ENCODE assay signal across 10 mouse cellular contexts in the genomic region with DNA sequence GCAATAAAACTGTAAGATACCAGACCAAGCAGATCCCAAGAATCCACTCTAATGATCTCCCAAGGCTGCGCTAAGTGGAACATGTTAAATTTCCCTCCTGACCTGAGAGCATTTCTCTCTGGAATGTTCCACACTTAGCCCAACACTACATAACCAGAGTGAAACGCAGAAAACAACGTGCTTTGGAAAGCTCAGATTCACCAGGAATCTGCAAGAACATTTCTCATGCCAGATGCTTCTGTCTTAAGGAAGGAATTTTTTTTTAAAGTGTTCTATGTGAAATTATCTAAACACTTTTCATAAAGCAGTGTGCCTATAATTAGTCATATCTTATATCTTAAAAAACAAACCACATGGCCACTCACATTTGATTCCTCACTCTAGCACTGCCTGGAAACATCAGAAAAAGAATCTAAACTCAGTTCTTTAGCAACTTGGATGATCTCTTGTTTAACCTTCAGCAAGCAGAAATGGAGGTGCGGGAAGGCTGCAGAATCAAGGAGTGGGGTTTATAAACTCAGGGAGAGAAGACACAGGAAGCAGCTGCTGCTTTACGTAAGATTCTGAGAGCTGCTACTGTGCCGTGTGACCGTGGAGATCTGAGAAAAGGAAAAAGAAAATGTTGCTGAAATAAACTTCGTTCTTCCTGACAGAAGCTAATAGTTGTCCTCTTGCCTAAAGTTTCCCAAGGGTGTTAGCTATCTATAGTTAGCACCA. TPM values are rescaled to one million over a fixed set of nuclear protein-coding genes. Genes with fewer than 3 reads are reported as not detected.
DNase-seq lines count a peak whose midpoint lies in the region; ATAC-seq and TF ChIP-seq lines count a peak whose summit lies in the region.
"Had no signal": no experiment of that assay in that cellular context is flagged by ENCODE, and none has a peak within 500 bp of the region (broad histone marks: within the 10 kb centered on the region; RNA-seq: fewer than 3 reads in every experiment).

No protein-coding gene starts in this region.

- H3K4me2 ChIP-seq in intestine, embryonic 14.5 days (ENCODE audit: low read length): no peak overlapping the region
- H3K4me2 ChIP-seq in intestine, postnatal 0 days (replicated peaks; ENCODE audit: low read depth): no peak overlapping the region
- H3K4me2 ChIP-seq in lung, embryonic 16.5 days (ENCODE audit: low read depth, low read length): no peak overlapping the region

- ATAC-seq in intestine, embryonic 14.5 days (replicated peaks; ENCODE audit: low FRiP score, low TSS enrichment, low read depth): no peak
- no peak for ATAC-seq in intestine, postnatal 0 days
- 0 out of 2 replicates have a peak, but pooled peaks have one; percentile 27 for ATAC-seq in lung, embryonic 16.5 days (ENCODE audit: low read depth)
- 0 out of 2 replicates have a peak, but pooled peaks have one; percentile 40 for ATAC-seq in granulocyte monocyte progenitor cell, adult 5-6 weeks (replicated peaks; ENCODE audit: poor library complexity, severe bottlenecking)

- peak overlapping the region; percentile 76 for H3K27ac ChIP-seq in intestine, embryonic 14.5 days (ENCODE audit: low read depth)
- no peak overlapping the region for H3K27ac ChIP-seq in intestine, postnatal 0 days (ENCODE audit: low read depth, low read length)
- H3K27ac ChIP-seq in lung, embryonic 16.5 days (ENCODE audit: low read length): peak overlapping the region; percentile 84

- no peaks in the 10 kb centered on the region for H3K36me3 ChIP-seq in intestine, embryonic 14.5 days (ENCODE audit: control insufficient read depth, insufficient read depth, low read length)
- no peaks in the 10 kb centered on the region for H3K36me3 ChIP-seq in intestine, postnatal 0 days (ENCODE audit: control insufficient read depth, insufficient read depth)
- H3K36me3 ChIP-seq in lung, embryonic 16.5 days (ENCODE audit: control insufficient read depth, insufficient read depth, low read length): no peaks in the 10 kb centered on the region

- WGBS in intestine, embryonic 14.5 days: 38% methylated on average over 8 of the region's 8 CpGs
- 55% methylated on average over 8 of the region's 8 CpGs for WGBS in intestine, postnatal 0 days
- 37% methylated on average over 8 of the region's 8 CpGs for WGBS in lung, embryonic 16.5 days

- DNase-seq in intestine, embryonic 14.5 days (ENCODE audit: low spot score): no peak
- DNase-seq in lung, postnatal 14 days: no peak
- DNase-seq in right cerebral cortex, postnatal 25 days: peak; percentile 53
- DNase-seq in embryo, embryonic 9.5 days (ENCODE audit: extremely low spot score): no peak
- DNase-seq: cerebellum, postnatal 10 days; gastrocnemius, postnatal 10 days; lung, postnatal 10 days had no signal

- no peak overlapping the region for H3K4me3 ChIP-seq in intestine, embryonic 14.5 days (ENCODE audit: low read depth, low read length)
- no peak overlapping the region for H3K4me3 ChIP-seq in intestine, postnatal 0 days (ENCODE audit: low read depth, low read length)
- no peak overlapping the region for H3K4me3 ChIP-seq in lung, embryonic 16.5 days (ENCODE audit: low read length)

- no peak for TF ChIP-seq CTCF in intestine, postnatal 0 days (IDR thresholded peaks at IDR 0.05; ENCODE audit: low read depth)

- H3K4me1 ChIP-seq in intestine, embryonic 14.5 days (replicated peaks; ENCODE audit: control insufficient read depth, insufficient read depth, low read length): peaks cover 11% of the 10 kb centered on the region
- H3K4me1 ChIP-seq in intestine, postnatal 0 days (replicated peaks; ENCODE audit: control insufficient read depth, insufficient read depth, low read length): 0 out of 2 replicates have a peak, but pooled peaks cover 4% of the 10 kb centered on the region
- peaks cover 5% of the 10 kb centered on the region for H3K4me1 ChIP-seq in lung, embryonic 16.5 days (replicated peaks; ENCODE audit: control insufficient read depth, insufficient read depth, low read length)

- H3K27me3 ChIP-seq in intestine, embryonic 14.5 days (replicated peaks; ENCODE audit: control insufficient read depth, insufficient read depth, low read length): no peaks in the 10 kb centered on the region
- H3K27me3 ChIP-seq in intestine, postnatal 0 days (replicated peaks; ENCODE audit: control insufficient read depth, insufficient read depth, low read length): no peaks in the 10 kb centered on the region
- no peaks in the 10 kb centered on the region for H3K27me3 ChIP-seq in lung, embryonic 16.5 days (ENCODE audit: control insufficient read depth, insufficient read depth, low read depth, low read length)

- no peak overlapping the region for H3K9ac ChIP-seq in intestine, embryonic 14.5 days (ENCODE audit: low read length)
- no peak overlapping the region for H3K9ac ChIP-seq in intestine, postnatal 0 days (ENCODE audit: low read depth, low read length)
- H3K9ac ChIP-seq in lung, embryonic 16.5 days (ENCODE audit: low read length): no peak overlapping the region

- H3K9me3 ChIP-seq in intestine, embryonic 14.5 days (ENCODE audit: control insufficient read depth, low read length): 0 out of 2 replicates have a peak, but pooled peaks cover 2% of the 10 kb centered on the region
- no peaks in the 10 kb centered on the region for H3K9me3 ChIP-seq in intestine, postnatal 0 days (ENCODE audit: control insufficient read depth)
- no peaks in the 10 kb centered on the region; the same call in 1 of the 2 replicates for H3K9me3 ChIP-seq in lung, embryonic 16.5 days (ENCODE audit: control insufficient read depth, low read length)

RNA-seq across cellular contexts. Expression of a gene that starts 44.0 kb away (rescaled TPM):
- 233 and 267 TPM in 2 replicates for polyA plus RNA-seq in intestine, embryonic 14.5 days (2014; fragmentation: Nextera tagmentation; extraction: Ambion mirVana)
- polyA plus RNA-seq in intestine, postnatal 0 days (2015; fragmentation: Nextera tagmentation; extraction: Ambion mirVana): 147 and 151 TPM in 2 replicates
- polyA plus RNA-seq in lung, embryonic 16.5 days (2015; fragmentation: Nextera tagmentation; extraction: Ambion mirVana): 302 and 327 TPM in 2 replicates
- total RNA-seq in granulocyte monocyte progenitor cell, adult 5-6 weeks (2014; fragmentation: Nextera tagmentation): 128 and 131 TPM in 2 replicates
- total RNA-seq in granulocyte monocyte progenitor cell, adult 5-6 weeks (2017): 283 and 309 TPM in 2 replicates

RNA-seq across cellular contexts. Expression of a gene that starts 56.6 kb away (rescaled TPM):
- 27.7 and 28.7 TPM in 2 replicates for polyA plus RNA-seq in intestine, embryonic 14.5 days (2014; fragmentation: Nextera tagmentation; extraction: Ambion mirVana)
- polyA plus RNA-seq in intestine, postnatal 0 days (2015; fragmentation: Nextera tagmentation; extraction: Ambion mirVana): 21.6 and 21.9 TPM in 2 replicates
- 26.7 and 27.0 TPM in 2 replicates for polyA plus RNA-seq in lung, embryonic 16.5 days (2015; fragmentation: Nextera tagmentation; extraction: Ambion mirVana)
- 24.0 and 28.3 TPM in 2 replicates for total RNA-seq in granulocyte monocyte progenitor cell, adult 5-6 weeks (2014; fragmentation: Nextera tagmentation)
- 14.9 and 17.1 TPM in 2 replicates for total RNA-seq in granulocyte monocyte progenitor cell, adult 5-6 weeks (2017)

Comparison
In these comparisons a context has a peak if more than half of its experiments do, and no peak if none do; other contexts are left out.
1. ATAC-seq: peak in lung, embryonic 16.5 days (single experiment) and granulocyte monocyte progenitor cell, adult 5-6 weeks (single experiment); none in intestine, embryonic 14.5 days (single experiment) and intestine, postnatal 0 days (single experiment).